Mouse (Mus musculus): ENCODE results near the gene Dst. TPM values are rescaled to one million over a fixed set of nuclear protein-coding genes. Genes with fewer than 3 reads are reported as not detected.
A peak's percentile ranks its signal among the peaks of the same experiment; 100 is the strongest.
"Not testable (repeated sequence)": the region's sequence is repeated elsewhere in the genome, so short reads cannot be mapped to it uniquely, and the experiment has no call there.

Dst gene
- polyA plus RNA-seq, 1 experiment from 2014 or later: 17.9 TPM

- Histone ChIP-seq H3K36me3 (peaks cover 90% of the 10 kb centered on the region), H3K4me3 (no peak overlapping the region), H3K9me3 (no peaks in the 10 kb centered on the region), H3K4me1 (peaks cover 6% of the 10 kb centered on the region), H3K27me3 (replicated peaks) (no peaks in the 10 kb centered on the region), H3K9ac (no peak overlapping the region), H3K4me2 (no peak overlapping the region), H3K27ac (replicated peaks) (no peak overlapping the region)
- 80% methylated on average over 13 of the region's 13 CpGs for WGBS
- no peak for ATAC-seq (ENCODE audit: extremely low read depth, insufficient number of reproducible peaks, low FRiP score, low TSS enrichment)
Measured at GRCm38 (mm10) chr1:34299507-34299906, 391.5 kb downstream of the Dst start.

GRCm38 (mm10) chr1:34300309-34300980 lies 392.4 kb downstream of the Dst start:
- no peaks in the 10 kb centered on the region for H3K9me3 ChIP-seq
- no peaks in the 10 kb centered on the region for H3K27me3 ChIP-seq (replicated peaks)
- no peak overlapping the region for H3K27ac ChIP-seq (replicated peaks)
- H3K4me2 ChIP-seq: no peak overlapping the region
- no peak for ATAC-seq (ENCODE audit: extremely low read depth, insufficient number of reproducible peaks, low FRiP score, low TSS enrichment)
- peaks cover 6% of the 10 kb centered on the region for H3K4me1 ChIP-seq
- H3K4me3 ChIP-seq: no peak overlapping the region
- peaks cover 90% of the 10 kb centered on the region for H3K36me3 ChIP-seq
- 68% methylated on average over 13 of the region's 13 CpGs for WGBS
- H3K9ac ChIP-seq: no peak overlapping the region

DNA sequence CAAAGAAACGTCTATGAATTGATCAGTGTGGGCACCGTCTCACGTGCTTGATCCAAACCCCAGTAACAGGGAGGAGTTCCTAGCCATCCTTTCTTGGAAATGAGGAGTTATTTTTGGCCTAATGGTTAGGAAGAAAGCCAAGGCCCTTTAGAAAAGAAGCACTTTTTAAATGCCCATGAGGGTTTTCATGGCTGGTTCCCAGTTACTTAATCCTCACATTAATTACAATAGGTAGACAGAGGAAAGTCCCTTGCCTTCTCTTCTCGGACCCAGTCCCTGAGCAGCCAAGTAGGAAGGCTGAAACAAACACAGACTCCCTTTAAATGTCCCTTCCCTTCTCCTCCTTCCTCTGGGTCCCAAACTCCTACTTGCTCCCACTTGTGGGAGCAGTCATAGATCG lies 396.2 kb downstream of the Dst start:
- Histone ChIP-seq H3K27me3 (replicated peaks) (no peaks in the 10 kb centered on the region), H3K4me2 (no peak overlapping the region), H3K4me3 (no peak overlapping the region), H3K36me3 (peaks cover 83% of the 10 kb centered on the region), H3K9ac (no peak overlapping the region), H3K4me1 (peaks cover 9% of the 10 kb centered on the region), H3K27ac (replicated peaks) (peak overlapping the region; percentile 41), H3K9me3 (no peaks in the 10 kb centered on the region)
- no peak for ATAC-seq (ENCODE audit: extremely low read depth, insufficient number of reproducible peaks, low FRiP score, low TSS enrichment)
- 69% methylated on average over 5 of the region's 5 CpGs for WGBS

DNA sequence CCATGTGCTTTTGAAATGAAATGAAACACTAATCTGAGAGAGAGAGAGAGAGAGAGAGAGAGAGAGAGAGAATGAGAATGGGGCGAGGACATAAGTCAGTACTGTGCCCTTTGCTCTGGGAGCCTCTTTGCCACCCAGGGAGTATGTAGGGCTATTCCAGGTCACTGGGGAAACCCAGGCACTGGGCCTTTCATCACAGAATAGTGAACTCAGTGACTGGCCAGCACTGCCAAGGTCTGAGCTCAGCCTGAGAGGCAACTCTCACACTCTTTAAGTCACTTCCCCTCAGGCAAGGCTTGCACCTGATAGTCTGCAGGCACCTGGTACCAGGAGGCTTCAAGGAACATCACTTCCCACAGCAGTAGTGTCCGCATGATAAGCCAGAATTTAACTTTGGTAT lies 398.7 kb downstream of the Dst start:
- whole genome bisulfite sequencing: 64% methylated on average over 2 of the region's 2 CpGs
- H3K4me2 ChIP-seq: no peak overlapping the region
- no peak overlapping the region for H3K4me3 ChIP-seq
- ATAC-seq (ENCODE audit: extremely low read depth, insufficient number of reproducible peaks, low FRiP score, low TSS enrichment): no peak
- H3K27me3 ChIP-seq (replicated peaks): no peaks in the 10 kb centered on the region
- peaks cover 21% of the 10 kb centered on the region for H3K4me1 ChIP-seq
- no peak overlapping the region for H3K27ac ChIP-seq (replicated peaks)
- no peak overlapping the region for H3K9ac ChIP-seq
- H3K9me3 ChIP-seq: no peaks in the 10 kb centered on the region
- peaks cover 62% of the 10 kb centered on the region for H3K36me3 ChIP-seq

- no peaks in the 10 kb centered on the region for H3K27me3 ChIP-seq (replicated peaks)
- H3K27ac ChIP-seq (replicated peaks): no peak overlapping the region
- 91% methylated on average over 15 of the region's 15 CpGs for WGBS
- no peak overlapping the region for H3K4me3 ChIP-seq
- ATAC-seq (ENCODE audit: extremely low read depth, insufficient number of reproducible peaks, low FRiP score, low TSS enrichment): no peak
- no peak overlapping the region for H3K9ac ChIP-seq
- peaks cover 24% of the 10 kb centered on the region for H3K4me1 ChIP-seq
- peaks cover 59% of the 10 kb centered on the region for H3K36me3 ChIP-seq
- no peak overlapping the region for H3K4me2 ChIP-seq
- no peaks in the 10 kb centered on the region for H3K9me3 ChIP-seq
Measured at GRCm38 (mm10) chr1:34307191-34307590, 399.2 kb downstream of the Dst start.

- H3K4me3 ChIP-seq; H3K9me3 ChIP-seq; H3K27me3 ChIP-seq (replicated peaks); ATAC-seq (ENCODE audit: extremely low read depth, insufficient number of reproducible peaks, low FRiP score, low TSS enrichment); H3K27ac ChIP-seq (replicated peaks); H3K4me2 ChIP-seq; H3K9ac ChIP-seq: not testable (repeated sequence)
- Histone ChIP-seq H3K4me1 (peaks cover 38% of the 10 kb centered on the region), H3K36me3 (peaks cover 43% of the 10 kb centered on the region)
- 89% methylated on average over 3 of the region's 3 CpGs for WGBS
Measured at GRCm38 (mm10) chr1:34308841-34309240, 400.8 kb downstream of the Dst start.

DNA sequence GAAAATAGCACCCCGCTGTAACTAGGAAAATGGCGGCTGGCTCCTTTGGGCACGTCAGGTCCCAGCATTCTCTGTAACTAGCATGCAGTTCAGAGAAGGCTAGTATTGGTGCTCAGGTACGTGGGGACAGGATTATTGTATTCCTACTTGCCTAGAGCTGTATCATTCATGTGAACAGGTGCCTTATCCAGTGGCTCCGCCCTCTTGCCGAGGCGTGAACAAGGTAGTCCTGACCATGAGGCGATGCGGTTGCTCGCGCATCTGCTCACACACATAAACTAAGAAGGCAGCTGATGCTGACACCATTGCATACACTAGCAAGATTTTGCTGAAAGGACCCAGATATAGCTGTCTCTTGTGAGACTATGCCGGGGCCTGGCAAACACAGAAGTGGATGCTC lies 401.4 kb downstream of the Dst start:
- no peaks in the 10 kb centered on the region for H3K27me3 ChIP-seq (replicated peaks)
- no peak overlapping the region for H3K4me3 ChIP-seq
- ATAC-seq (ENCODE audit: extremely low read depth, insufficient number of reproducible peaks, low FRiP score, low TSS enrichment): no peak
- WGBS: 94% methylated on average over 12 of the region's 12 CpGs
- peaks cover 42% of the 10 kb centered on the region for H3K36me3 ChIP-seq
- H3K4me2 ChIP-seq: no peak overlapping the region
- H3K4me1 ChIP-seq: peaks cover 33% of the 10 kb centered on the region
- no peak overlapping the region for H3K9ac ChIP-seq
- no peak overlapping the region for H3K27ac ChIP-seq (replicated peaks)
- H3K9me3 ChIP-seq: no peaks in the 10 kb centered on the region

DNA sequence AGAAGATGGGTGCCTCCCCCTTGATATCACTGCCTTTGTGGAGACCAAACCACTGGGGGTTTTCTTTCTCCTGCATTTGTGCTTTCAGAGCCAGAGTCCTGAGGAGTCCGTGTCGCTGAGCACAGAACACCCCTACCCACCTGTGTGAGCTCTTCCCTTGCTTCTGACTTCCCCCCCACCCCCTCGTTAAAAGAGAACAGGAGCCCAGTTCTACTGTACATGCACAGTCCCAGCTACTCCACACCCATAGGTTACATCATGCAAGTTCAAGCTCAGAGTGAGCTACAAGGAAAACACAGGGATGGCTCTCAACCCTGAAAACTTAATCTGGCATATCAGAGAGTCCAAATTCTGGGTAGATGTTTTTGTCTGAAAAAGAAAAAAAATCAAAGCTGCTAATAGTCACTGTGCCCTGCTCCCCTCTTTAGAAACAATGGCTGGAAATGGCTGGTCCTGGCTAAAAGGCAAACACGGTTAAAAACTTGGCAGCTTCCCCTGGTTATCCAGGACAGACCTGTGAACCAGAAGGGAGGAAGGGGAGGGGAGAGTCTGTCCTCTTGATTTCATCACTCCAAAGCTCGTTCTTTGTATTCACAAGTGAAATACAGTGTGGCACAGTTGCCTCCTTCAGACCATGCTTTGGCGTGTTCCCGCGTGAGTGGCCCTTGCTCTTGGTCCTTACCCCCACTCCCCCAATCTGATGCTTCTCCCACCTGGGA lies 402.7 kb downstream of the Dst start:
- ATAC-seq (ENCODE audit: extremely low read depth, insufficient number of reproducible peaks, low FRiP score, low TSS enrichment): no peak
- H3K36me3 ChIP-seq: peaks cover 30% of the 10 kb centered on the region
- no peak overlapping the region for H3K9ac ChIP-seq
- no peak overlapping the region for H3K4me3 ChIP-seq
- H3K27ac ChIP-seq (replicated peaks): peak overlapping the region; percentile 50
- peaks cover 32% of the 10 kb centered on the region for H3K4me1 ChIP-seq
- no peak overlapping the region for H3K4me2 ChIP-seq
- no peaks in the 10 kb centered on the region for H3K27me3 ChIP-seq (replicated peaks)
- H3K9me3 ChIP-seq: no peaks in the 10 kb centered on the region
- WGBS: 69% methylated on average over 8 of the region's 8 CpGs

DNA sequence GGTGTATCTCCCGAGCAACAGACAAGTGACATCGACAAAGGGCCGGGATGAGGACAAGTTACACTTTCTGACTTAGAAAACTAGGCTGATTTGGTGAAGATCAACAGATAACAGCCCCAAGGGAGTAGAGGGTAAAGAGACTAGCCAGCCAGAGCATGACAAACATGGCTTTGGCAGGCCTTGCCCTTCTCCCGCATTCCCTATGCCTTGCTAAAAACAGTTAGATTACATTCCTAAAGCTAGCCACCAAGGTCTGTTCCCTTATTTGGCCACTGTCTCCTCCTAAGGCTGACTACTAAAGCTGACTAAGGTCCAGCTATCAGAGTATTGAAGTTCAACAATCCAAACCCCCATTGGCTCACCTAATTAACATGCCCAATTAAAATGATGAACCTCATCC lies 404.8 kb downstream of the Dst start:
- Histone ChIP-seq H3K9me3 (no peaks in the 10 kb centered on the region), H3K4me3 (no peak overlapping the region), H3K27ac (replicated peaks) (peak overlapping the region; percentile 34), H3K4me1 (peaks cover 29% of the 10 kb centered on the region), H3K27me3 (replicated peaks) (no peaks in the 10 kb centered on the region; the same call in 1 of the 2 replicates), H3K4me2 (no peak overlapping the region), H3K36me3 (peaks cover 13% of the 10 kb centered on the region), H3K9ac (no peak overlapping the region)
- ATAC-seq (ENCODE audit: extremely low read depth, insufficient number of reproducible peaks, low FRiP score, low TSS enrichment): no peak
- 68% methylated on average over 4 of the region's 4 CpGs for WGBS

DNA sequence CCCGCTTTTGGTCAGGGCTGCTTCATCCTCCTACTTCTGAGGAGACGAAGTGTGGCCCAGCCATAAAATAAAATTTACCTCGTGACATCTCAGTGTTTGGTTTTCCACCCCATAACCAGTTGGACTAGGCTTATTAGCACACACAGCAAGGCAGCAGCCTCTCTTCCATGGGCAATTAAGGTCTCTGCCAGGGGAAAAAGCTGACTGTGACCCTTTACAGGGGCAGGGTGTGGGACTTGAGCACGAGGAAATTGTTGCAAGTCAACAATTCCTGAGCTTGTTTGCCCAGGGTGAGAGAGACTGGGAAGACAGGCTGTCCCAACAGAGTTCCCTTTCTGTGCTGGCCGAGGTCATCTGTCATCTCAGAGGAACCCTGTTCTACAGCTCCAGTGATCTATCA lies 407.4 kb downstream of the Dst start:
- H3K27ac ChIP-seq (replicated peaks): no peak overlapping the region
- H3K36me3 ChIP-seq: no peaks in the 10 kb centered on the region
- H3K4me3 ChIP-seq: no peak overlapping the region
- no peak for ATAC-seq (ENCODE audit: extremely low read depth, insufficient number of reproducible peaks, low FRiP score, low TSS enrichment)
- H3K9me3 ChIP-seq: no peaks in the 10 kb centered on the region
- WGBS: 66% methylated on average over 5 of the region's 5 CpGs
- peaks cover 27% of the 10 kb centered on the region for H3K4me1 ChIP-seq
- no peak overlapping the region for H3K9ac ChIP-seq
- no peaks in the 10 kb centered on the region; the same call in 1 of the 2 replicates for H3K27me3 ChIP-seq (replicated peaks)
- H3K4me2 ChIP-seq: no peak overlapping the region

GRCm38 (mm10) chr1:34324255-34324654 lies 416.2 kb downstream of the Dst start:
- Histone ChIP-seq H3K27ac (replicated peaks) (no peak overlapping the region), H3K9ac (no peak overlapping the region), H3K27me3 (replicated peaks) (no peaks in the 10 kb centered on the region), H3K36me3 (no peaks in the 10 kb centered on the region), H3K4me2 (no peak overlapping the region), H3K4me3 (no peak overlapping the region), H3K4me1 (peaks cover 33% of the 10 kb centered on the region), H3K9me3 (no peaks in the 10 kb centered on the region)
- WGBS: 64% methylated on average over 7 of the region's 7 CpGs
- no peak for ATAC-seq (ENCODE audit: extremely low read depth, insufficient number of reproducible peaks, low FRiP score, low TSS enrichment)

GRCm38 (mm10) chr1:34328606-34329005 lies 420.6 kb downstream of the Dst start:
- no peaks in the 10 kb centered on the region for H3K9me3 ChIP-seq
- H3K4me3 ChIP-seq: no peak overlapping the region
- peak overlapping the region; percentile 25; the same call in 1 of the 2 replicates for H3K4me2 ChIP-seq
- WGBS: 13% methylated on average over 6 of the region's 6 CpGs
- no peaks in the 10 kb centered on the region for H3K36me3 ChIP-seq
- H3K27me3 ChIP-seq (replicated peaks): no peaks in the 10 kb centered on the region
- no peak overlapping the region for H3K9ac ChIP-seq
- peaks cover 33% of the 10 kb centered on the region for H3K4me1 ChIP-seq
- no peak for ATAC-seq (ENCODE audit: extremely low read depth, insufficient number of reproducible peaks, low FRiP score, low TSS enrichment)
- 0 out of 2 replicates have a peak overlapping the region, but pooled peaks have one; percentile 20 for H3K27ac ChIP-seq (replicated peaks)

Data from heart, embryonic 13.5 days (tissue).